Mouse (Mus musculus): ENCODE measurements around the gene Hagh. TPM values are rescaled to one million over a fixed set of nuclear protein-coding genes. Genes with fewer than 3 reads are reported as not detected.

Hagh gene
- total RNA-seq, 2 experiments from 2014 or later: 31.4 to 36.0 TPM

DNA sequence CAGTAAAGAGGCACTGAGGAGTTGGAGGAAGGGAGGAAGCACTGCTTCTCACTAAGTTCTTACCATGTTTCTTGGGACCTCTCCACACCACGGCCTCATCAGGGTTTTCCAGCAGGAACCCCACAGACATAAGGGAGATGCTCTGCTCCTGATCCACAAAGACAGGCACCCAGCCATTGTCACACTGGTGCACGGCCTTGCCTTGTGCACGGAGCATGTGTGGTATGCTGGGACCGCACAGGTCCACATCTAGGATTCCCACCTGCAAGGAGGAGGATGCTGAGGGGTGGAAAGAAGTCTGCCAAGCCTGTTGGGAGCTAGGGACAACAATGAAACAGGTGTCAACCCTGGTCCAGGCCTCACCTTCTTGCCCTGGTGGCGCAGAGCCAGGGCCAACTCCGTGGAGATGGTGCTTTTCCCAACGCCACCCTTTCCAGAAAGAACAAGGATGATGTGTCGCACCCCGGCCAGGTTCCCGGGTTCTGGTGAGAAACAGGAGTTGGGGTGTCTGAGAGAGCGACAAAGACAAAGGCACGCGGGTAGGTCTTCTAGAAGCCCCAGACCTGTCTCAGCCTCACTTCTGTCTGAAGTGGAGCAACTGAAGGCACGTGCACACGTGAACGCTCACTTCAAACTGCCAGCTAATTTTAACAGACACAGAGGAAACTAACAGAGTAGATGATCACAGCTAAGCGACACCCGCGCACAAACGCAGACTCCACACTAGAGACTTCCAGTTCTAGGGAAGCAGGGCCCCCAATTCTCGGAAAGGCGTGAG, 45.6 kb downstream of the Hagh start:
- ATAC-seq (replicated peaks; ENCODE audit: poor library complexity): no peak

- peak; percentile 90 for ATAC-seq (replicated peaks; ENCODE audit: poor library complexity)
Observed at GRCm38 (mm10) chr17:24886134-24886931, 46.4 kb downstream of the Hagh start, which contains the start of the genes Nubp2 and Spsb3. Nubp2 (minus strand) TSS chr17:24886349. Spsb3 (plus strand) TSS chr17:24886643.

DNA sequence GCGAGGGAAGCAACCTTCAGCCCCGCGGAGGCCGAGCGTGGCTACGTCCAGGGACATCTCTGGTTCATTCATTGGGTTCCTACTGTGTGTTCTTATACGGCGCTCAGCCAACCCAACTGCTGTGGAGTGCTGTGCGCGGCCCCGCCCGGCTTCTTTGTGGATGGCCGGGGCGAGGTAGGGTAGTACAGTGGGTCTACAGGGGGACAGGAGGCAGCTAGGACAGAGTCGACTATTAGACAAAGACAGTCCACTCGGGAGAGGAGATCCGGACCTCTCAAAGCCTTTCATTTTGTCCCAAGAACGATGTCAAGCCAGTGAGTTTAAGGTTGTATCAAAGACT, 47.0 kb downstream of the Hagh start:
- ATAC-seq (replicated peaks; ENCODE audit: poor library complexity): no peak

GRCm38 (mm10) chr17:24887291-24888080, 47.5 kb downstream of the Hagh start:
- ATAC-seq (replicated peaks; ENCODE audit: poor library complexity): no peak

DNA sequence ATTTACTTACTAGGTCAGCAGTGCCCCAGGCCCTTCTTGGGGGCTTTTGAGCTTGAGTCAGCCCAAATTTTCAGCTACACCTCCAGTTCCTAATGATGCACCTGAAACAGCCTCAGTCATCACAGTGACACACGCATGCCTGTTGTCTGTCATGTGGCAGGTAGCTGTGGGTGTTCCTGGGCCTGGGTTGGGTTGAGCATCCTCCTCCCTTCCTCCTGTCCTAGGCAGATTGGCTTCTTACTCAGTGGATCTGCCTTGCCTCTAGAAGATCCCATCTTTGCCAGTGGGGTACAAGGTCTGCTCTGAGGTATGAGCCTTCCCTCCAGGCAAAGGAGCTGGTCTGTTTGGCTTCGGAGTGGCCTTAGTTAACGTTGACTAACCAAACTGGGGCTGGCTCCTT, 48.9 kb downstream of the Hagh start:
- ATAC-seq (replicated peaks; ENCODE audit: poor library complexity): no peak

DNA sequence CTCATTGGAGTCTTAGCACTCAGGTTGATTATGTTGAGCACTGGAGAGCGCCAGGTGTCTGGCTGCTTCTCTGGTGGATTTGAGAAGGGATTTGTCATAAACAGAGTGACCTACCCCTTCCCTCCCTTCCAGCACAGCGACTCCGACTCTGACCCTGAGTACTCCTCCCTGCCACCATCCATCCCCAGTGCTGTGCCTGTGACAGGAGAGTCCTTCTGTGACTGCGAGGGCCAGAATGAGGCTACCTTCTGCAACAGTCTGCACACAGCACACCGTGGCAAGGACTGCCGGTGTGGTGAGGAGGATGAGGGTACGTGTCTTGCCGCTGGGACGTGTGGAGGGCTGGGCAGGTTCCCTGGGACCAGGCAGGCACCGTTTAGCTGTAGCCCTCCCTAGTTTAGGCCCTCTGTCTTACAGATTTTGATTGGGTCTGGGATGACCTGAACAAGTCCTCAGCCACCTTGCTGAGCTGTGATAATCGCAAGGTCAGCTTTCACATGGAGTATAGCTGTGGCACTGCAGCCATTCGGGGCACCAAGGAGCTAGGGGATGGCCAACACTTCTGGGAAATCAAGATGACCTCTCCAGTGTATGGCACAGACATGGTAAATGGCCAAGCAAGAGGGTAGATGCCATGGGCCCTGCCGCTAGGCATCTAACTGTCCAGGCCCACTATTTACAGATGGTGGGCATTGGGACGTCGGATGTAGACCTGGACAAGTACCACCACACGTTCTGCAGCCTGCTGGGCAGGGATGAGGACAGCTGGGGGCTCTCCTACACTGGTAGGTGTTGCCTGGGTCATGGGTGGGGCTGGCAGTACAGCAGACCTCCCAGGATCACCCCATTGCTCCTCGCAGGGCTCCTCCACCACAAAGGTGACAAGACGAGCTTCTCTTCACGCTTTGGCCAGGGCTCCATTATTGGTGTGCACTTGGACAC, 50.5 kb downstream of the Hagh start:
- no peak for ATAC-seq (replicated peaks; ENCODE audit: poor library complexity)

DNA sequence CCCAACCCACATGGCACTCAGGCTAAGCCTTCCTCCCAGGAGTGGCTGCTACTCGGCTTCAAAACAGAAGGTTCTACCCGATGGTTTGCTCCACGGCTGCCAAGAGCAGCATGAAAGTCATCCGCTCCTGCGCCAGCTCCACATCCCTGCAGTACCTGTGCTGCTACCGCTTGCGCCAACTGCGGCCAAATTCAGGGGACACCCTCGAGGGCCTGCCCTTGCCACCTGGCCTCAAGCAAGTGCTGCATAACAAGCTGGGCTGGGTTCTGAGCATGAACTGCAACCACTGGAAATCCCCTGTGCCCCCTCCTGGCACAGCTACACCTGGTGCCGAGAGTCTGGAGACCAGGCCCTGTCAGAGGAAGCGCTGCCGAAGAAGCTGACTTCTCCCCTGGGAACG, 51.4 kb downstream of the Hagh start:
- no peak for ATAC-seq (replicated peaks; ENCODE audit: poor library complexity)

GRCm38 (mm10) chr17:24892785-24893184, 52.8 kb downstream of the Hagh start:
- ATAC-seq (replicated peaks; ENCODE audit: poor library complexity): no peak

GRCm38 (mm10) chr17:24893276-24893675, 53.3 kb downstream of the Hagh start:
- ATAC-seq (replicated peaks; ENCODE audit: poor library complexity): no peak

DNA sequence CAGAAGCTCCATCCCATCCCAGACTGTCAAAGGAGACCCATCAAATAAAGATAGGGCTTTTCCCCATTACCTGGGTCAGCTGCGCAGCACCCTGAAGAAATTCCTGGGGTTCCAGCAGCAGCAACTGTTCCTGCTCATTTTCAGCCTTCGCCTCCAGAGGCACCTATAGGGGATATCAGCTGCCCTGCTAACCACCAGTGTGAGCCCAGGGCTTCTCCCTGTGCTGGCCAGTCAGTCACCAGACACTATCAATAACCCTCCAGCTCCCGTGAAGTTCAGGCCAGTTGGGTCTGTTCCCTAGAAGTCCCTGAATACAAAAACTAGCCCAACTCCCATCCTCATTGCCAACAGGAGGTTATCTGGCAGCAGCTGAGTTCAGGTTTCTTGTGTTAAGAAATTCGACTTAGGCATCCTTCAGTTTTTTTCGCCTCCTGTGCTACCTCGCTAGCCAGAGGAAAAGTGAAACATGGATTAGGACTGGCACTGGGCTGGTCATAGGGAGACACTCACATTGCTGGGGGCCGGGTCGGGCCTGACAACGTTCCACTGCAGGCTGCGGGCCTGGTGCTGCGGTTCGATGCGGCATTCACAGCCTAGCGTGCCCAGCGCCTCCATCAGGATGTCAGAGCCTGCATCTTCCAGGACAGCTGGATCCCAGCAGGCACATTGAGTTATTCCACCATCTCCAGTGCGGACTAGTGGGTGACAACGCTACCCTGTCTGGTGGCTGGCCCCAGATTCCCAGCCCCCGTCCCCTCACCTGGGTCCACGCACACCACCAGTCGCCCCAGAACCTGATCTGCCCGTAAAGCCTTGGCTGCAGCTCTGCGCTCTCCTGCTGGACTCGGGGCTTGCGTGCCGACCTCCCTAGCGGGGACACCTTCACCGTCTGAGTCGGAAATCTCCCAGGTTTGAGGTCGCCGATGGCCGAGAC, 54.4 kb downstream of the Hagh start:
- ATAC-seq (replicated peaks; ENCODE audit: poor library complexity): peak; percentile 21; the same call in 1 of the 2 replicates

DNA sequence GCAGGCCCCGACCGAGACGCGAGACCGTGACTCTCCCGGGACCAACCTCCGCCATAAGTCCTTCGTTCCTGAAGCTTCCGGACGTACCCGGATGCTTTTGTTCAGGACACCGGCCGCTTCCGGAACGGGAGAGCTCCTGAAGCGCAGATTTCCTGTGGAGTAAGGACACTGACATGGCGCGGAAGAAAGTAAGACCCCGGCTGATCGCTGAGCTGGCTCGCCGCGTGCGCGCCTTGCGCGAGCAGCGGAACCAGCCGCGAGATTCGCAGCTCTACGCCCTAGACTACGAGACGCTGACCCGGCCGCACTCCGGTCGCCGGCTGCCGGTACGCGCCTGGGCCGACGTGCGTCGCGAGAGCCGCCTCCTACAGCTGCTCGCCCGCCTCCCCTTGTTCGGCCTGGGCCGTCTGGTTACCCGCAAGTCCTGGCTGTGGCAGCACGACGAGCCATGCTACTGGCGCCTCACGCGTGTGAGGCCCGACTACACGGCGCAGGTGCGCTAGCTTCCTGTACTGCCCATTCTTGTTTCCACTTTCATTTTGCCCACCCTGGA, 55.1 kb downstream of the Hagh start, which contains the start of the genes Eme2 and Mrps34:
Gene Eme2 (minus strand): TSS at position 93 of the 553 bp plus-strand sequence.
Gene Mrps34 (plus strand): TSS at position 122 of the 553 bp plus-strand sequence.
- peak; percentile 72 for ATAC-seq (replicated peaks; ENCODE audit: poor library complexity)

- no peak for ATAC-seq (replicated peaks; ENCODE audit: poor library complexity)
Observed at GRCm38 (mm10) chr17:24895571-24896240, 55.8 kb downstream of the Hagh start.

- peak; percentile 59 for ATAC-seq (replicated peaks; ENCODE audit: poor library complexity)
Observed at GRCm38 (mm10) chr17:24896241-24896992, 56.5 kb downstream of the Hagh start, which contains the start of gene Nme3. Nme3 (plus strand) TSS chr17:24896500.

- no peak for ATAC-seq (replicated peaks; ENCODE audit: poor library complexity)
Observed at GRCm38 (mm10) chr17:24896993-24897269, 57.0 kb downstream of the Hagh start.

DNA sequence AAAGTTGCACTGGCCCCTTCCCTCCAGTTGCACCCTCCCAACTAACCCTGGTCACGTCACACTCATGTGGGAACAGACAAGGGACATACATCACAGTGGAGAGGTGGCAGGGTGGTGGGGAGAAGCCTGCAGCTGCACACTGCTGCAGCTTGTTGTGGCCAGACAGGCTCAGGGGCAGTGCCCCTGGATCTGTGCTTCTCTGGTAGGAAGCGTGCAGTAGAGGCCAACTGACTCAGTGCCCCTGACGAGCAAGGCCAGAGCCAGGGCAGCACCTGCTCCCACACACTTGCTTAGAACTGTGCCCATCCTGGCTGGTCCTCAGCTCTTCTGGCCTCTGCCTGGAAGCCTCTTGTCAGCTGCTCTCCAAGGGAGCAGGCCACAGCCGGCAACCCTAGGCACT, 57.7 kb downstream of the Hagh start:
- ATAC-seq (replicated peaks; ENCODE audit: poor library complexity): no peak

DNA sequence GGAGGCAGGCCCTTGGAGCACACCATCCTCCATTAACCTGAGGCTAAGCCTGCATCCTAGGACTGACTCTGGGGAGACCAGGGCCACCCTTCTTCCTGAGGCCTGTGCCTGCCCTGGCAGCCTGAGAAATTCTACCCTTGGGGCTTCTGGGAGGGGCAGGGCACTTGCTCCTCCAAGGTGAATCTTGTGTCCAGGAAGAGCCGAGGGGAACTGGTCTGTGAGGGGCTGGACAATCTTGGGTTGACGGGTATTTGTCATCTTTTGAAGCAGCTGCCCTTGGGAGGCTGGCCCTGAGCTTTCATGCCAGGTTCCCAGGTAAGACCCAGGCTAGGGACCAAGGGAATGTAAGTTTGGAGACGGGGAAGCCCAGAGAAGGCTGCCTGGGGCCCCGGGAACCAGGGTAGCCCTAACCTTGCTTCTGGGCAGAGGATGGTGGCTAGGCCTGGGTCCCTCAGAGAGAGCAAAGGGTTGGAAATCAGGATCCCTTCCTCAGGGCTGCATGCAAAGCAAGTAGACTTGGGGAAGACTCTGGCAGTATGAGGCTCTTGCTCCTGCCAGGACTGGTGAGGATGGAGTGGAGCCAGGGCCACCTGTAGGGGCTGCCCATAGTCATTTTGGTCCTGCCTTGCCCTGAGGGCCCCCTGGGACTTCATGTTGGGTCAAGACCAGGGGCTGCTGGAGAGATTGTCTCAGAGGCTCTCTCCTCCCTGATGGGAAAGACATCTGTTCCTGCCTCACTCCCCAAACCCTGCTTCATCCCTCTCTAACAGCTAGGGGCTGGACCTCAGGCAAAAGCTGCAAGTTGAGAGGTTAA, 58.3 kb downstream of the Hagh start:
- no peak for ATAC-seq (replicated peaks; ENCODE audit: poor library complexity)

- no peak for ATAC-seq (replicated peaks; ENCODE audit: poor library complexity)
Observed at GRCm38 (mm10) chr17:24899153-24899552, 59.2 kb downstream of the Hagh start.

Measured in megakaryocyte progenitor cell, adult 5-6 weeks (primary cell).